Mouse (Mus musculus) liver, adult 2 months (tissue): Measurements from ENCODE around the gene Eif4a3. TPM values are rescaled to one million over a fixed set of nuclear protein-coding genes. Genes with fewer than 3 reads are reported as not detected.
A peak's percentile ranks its signal among the peaks of the same experiment; 100 is the strongest.

ENCODE experiments used
- DNase-seq: peaks from one replicate; pipeline ENCODE4 v3.0.0-alpha.2; 2011; ENCODE audit warnings: low read depth, low spot score; ENCODE audit errors: extremely low read depth
- H3K27ac ChIP-seq: fragments of 200-500 bp; replicated peaks from 2 replicates; pipeline ENCODE4 v1.5.1; 2012; ENCODE audit warnings: low read depth, mild to moderate bottlenecking, control low read depth, inconsistent platforms, low read length; ENCODE audit not compliant: insufficient read depth
- H3K27me3 ChIP-seq: fragments of 200-500 bp; 2 replicates; pipeline ENCODE4 v1.6.1; 2012; ENCODE audit warnings: mild to moderate bottlenecking, moderate library complexity, low read length, inconsistent platforms; ENCODE audit not compliant: control insufficient read depth, insufficient read depth
- H3K36me3 ChIP-seq: fragments of 200-500 bp; 2 replicates; pipeline ENCODE4 v1.6.1; 2012; ENCODE audit warnings: low read length, inconsistent platforms; ENCODE audit not compliant: control insufficient read depth, insufficient read depth
- H3K4me1 ChIP-seq: fragments of 200-500 bp; 2 replicates; pipeline ENCODE4 v1.6.1; 2011; ENCODE audit warnings: low read length; ENCODE audit not compliant: control insufficient read depth, insufficient read depth
- H3K4me3 ChIP-seq: fragments of 200-500 bp; 2 replicates; pipeline ENCODE4 v1.5.1; 2011; ENCODE audit warnings: low read depth, mild to moderate bottlenecking, control low read depth, low read length, moderate library complexity; ENCODE audit not compliant: insufficient read depth
- H3K79me2 ChIP-seq: fragments of 200-500 bp; 2 replicates; pipeline ENCODE4 v1.6.1; 2012; ENCODE audit warnings: inconsistent platforms, mild to moderate bottlenecking, low read length, moderate library complexity; ENCODE audit not compliant: control insufficient read depth, insufficient read depth
- H3K9ac ChIP-seq: fragments of 200-500 bp; 2 replicates; pipeline ENCODE4 v1.6.1; 2012; ENCODE audit warnings: low read depth, mild to moderate bottlenecking, control low read depth, inconsistent platforms, low read length
- CTCF ChIP-seq: fragments of 200-500 bp; IDR thresholded peaks from 2 replicates; pipeline ENCODE4 v1.5.1; 2011; ENCODE audit warnings: low read depth, low read length, control low read depth
- POLR2A ChIP-seq: fragments of 200-500 bp; IDR thresholded peaks from 2 replicates; pipeline ENCODE4 v1.6.1; 2011; ENCODE audit warnings: low read length, control low read depth; ENCODE audit not compliant: insufficient read depth; ENCODE audit errors: extremely low read depth
- WGBS: fragments of 180-500 bp; shearing (Covaris S2); methylation state at CpG from one replicate; pipeline ENCODE4 v1.1.7; 2018; 5-methylcytosine and 5-hydroxymethylcytosine counted together
- polyA plus RNA-seq: library from polyadenylated mRNA; depleted of rRNA; stranded (reverse); fragments of >200 nt; gene quantifications from 2 replicates; pipeline ENCODE4 v1.2.3, GENCODE M21; 2012
- total RNA-seq: library from RNA; depleted of rRNA; stranded (reverse); fragments of >200 nt; gene quantifications from 2 replicates; pipeline ENCODE4 v1.2.3, GENCODE M21; 2014

Eif4a3 gene
- total and polyA plus RNA-seq, 2 experiments: 57.3 to 61.5 TPM

DNA sequence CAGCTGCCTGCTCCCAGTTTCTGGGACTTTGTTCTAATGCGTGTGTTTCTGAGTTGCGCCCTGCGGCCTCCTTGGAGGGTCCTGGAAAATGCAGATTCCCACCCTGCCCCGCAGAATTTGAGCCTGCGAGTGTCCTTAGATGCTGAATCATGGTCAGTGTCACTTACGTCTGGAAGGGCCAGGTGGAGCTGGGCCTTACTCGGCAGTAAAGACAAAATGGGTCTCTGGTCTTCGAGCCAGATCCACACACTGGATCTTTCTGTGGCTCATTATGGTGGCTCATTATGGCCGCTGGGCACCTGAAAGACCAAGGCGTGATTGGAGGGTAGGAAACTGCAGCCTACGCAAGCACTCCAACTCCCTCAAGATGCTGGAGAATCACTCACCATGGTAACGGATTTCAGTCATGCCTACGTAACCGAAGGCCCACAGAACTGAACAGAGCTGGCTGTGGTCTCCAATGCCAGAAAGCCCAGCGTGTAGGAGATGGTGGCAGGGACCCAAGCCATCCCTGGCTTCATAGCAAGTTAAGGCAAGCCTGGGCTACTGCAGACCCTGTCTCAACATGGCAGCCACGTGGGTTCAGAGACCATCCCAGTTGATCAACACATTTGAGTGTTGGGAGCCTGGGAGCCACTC is 31.2 kb downstream of the Eif4a3 start:
- Histone ChIP-seq H3K36me3 (no peaks in the 10 kb centered on the region; the same call in 1 of the 2 replicates), H3K4me1 (peaks cover 4% of the 10 kb centered on the region; the same call in 1 of the 2 replicates), H3K27me3 (no peaks in the 10 kb centered on the region), H3K9ac (peak overlapping the region; percentile 2; the same call in 1 of the 2 replicates), H3K4me3 (no peak overlapping the region; the same call in 1 of the 2 replicates), H3K27ac (peak overlapping the region; percentile 35), H3K79me2 (no peaks in the 10 kb centered on the region)
- TF ChIP-seq POLR2A (no peak), CTCF (no peak)
- DNase-seq: peak; percentile 18
- 76% methylated on average over 16 of the region's 16 CpGs for WGBS

DNA sequence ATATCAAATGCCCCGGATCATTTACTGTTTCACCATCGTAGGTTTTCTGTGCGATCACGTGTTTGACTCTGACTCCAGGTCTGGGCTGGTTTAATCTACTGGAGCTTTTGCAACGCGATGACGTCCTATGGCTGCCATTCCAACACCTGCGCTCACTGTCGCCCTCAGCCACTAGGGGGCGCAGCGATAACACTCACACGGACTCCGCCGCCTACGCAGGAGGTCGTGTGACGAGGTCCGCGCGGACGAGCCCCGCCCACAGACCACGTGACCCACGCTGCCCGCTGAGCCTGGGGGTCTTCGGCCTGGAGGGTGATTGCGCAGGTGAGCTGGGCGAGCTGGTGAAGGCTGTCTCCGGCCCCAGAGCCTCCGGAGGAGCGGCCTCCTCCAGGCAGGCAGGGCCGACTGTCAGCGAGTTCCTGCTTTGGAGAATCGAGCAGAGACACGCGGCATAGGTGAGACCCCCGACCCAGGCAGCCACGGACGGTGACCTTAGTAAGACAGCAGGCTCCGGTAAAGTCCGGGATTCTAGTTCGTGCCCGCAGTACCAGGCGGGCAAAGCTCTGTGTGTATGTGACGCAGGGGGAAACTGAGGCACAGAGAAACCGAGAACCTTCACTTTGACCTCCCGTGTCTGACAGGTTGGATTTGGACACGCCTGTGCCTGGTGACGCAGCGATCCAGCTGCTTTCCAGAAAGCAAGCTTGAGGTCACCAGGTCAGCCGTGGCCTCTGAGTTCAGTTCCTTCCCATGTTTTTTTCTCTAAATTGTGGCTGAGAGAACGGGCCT is 31.9 kb downstream of the Eif4a3 start, which contains the start of gene Gaa:
Gene Gaa, plus strand, starts transcription at position 120 of the 789 bp plus-strand sequence.
- WGBS: under 1% methylated on average over 52 of the region's 52 CpGs
- TF ChIP-seq CTCF (peak; percentile 99), POLR2A (0 out of 2 replicates have a peak, but pooled peaks have one; percentile 17)
- Histone ChIP-seq H3K4me3 (peak within 1 kb of the TSS; percentile 78), H3K27ac (peak within 1 kb of the TSS; percentile 91), H3K4me1 (peaks cover 4% of the 10 kb centered on the region; the same call in 1 of the 2 replicates), H3K27me3 (no peaks in the 10 kb centered on the region), H3K36me3 (no peaks in the 10 kb centered on the region), H3K9ac (peak within 1 kb of the TSS; percentile 88), H3K79me2 (no peaks in the 10 kb centered on the region)
- DNase-seq: peak; percentile 92

- no peaks in the 10 kb centered on the region for H3K79me2 ChIP-seq
- DNase-seq: peak; percentile 96
- H3K9ac ChIP-seq: no peak overlapping the region; the same call in 1 of the 2 replicates
- TF ChIP-seq CTCF: no peak
- no peak for TF ChIP-seq POLR2A
- no peaks in the 10 kb centered on the region for H3K36me3 ChIP-seq
- H3K4me3 ChIP-seq: no peak overlapping the region
- WGBS: 9% methylated on average over 6 of the region's 6 CpGs
- peak overlapping the region; percentile 91 for H3K27ac ChIP-seq
- peaks cover 4% of the 10 kb centered on the region; the same call in 1 of the 2 replicates for H3K4me1 ChIP-seq
- no peaks in the 10 kb centered on the region for H3K27me3 ChIP-seq
These were observed 32.6 kb downstream of the Eif4a3 start for GRCm38 (mm10) chr11:119267241-119267674.

DNA sequence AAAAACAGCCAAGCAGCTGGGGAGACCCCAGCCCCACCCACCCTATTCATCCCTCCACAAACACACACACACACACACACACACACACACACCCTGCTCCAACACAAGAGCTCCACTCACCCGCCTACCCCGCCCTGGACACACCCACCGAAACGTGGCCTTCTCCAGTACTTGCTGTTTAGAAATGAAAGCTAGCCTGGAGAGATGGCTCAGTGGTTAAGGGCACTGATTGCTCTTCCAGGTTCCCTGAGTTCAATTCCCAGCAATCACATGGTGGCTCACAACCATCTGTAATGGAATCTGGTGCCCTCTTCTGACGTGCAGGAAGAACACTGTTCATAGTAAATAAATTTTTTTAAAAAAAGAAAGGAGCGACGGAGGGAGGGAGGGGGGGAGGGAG is 34.1 kb downstream of the Eif4a3 start:
- Histone ChIP-seq H3K36me3 (no peaks in the 10 kb centered on the region), H3K9ac (no peak overlapping the region), H3K27me3 (no peaks in the 10 kb centered on the region), H3K4me3 (no peak overlapping the region), H3K79me2 (no peaks in the 10 kb centered on the region), H3K27ac (no peak overlapping the region), H3K4me1 (peaks cover 4% of the 10 kb centered on the region; the same call in 1 of the 2 replicates)
- no peak for DNase-seq
- 82% methylated on average over 7 of the region's 7 CpGs for WGBS
- TF ChIP-seq CTCF (no peak), POLR2A (no peak)

GRCm38 (mm10) chr11:119264413-119264812 is 35.5 kb downstream of the Eif4a3 start:
- H3K79me2 ChIP-seq: no peaks in the 10 kb centered on the region
- H3K9ac ChIP-seq: no peak overlapping the region
- TF ChIP-seq POLR2A (no peak), CTCF (no peak)
- no peaks in the 10 kb centered on the region for H3K27me3 ChIP-seq
- no peak for DNase-seq
- 93% methylated on average over 13 of the region's 13 CpGs for WGBS
- H3K4me3 ChIP-seq: no peak overlapping the region
- H3K4me1 ChIP-seq: peaks cover 4% of the 10 kb centered on the region; the same call in 1 of the 2 replicates
- H3K36me3 ChIP-seq: no peaks in the 10 kb centered on the region
- H3K27ac ChIP-seq: no peak overlapping the region

DNA sequence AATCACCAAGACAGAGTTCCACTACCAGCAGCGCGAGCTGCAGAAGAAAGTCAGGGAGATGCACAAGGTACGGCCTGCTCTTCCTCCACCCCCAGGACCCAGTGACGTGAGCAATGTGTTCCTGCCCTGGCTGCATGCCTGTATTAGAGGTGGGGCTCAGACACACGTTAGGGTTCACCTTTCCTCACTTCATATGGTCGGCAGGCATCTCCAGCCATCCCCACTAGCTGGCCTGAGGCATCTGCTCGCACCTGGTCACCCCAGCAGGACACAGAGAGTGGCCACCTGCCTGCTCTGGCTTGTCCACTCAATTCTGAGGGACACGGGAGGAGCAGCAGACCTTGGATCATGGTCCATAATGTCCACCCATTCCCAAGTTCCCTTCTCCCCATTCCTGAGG is 39.9 kb downstream of the Eif4a3 start:
- no peak for DNase-seq
- 90% methylated on average over 8 of the region's 8 CpGs for WGBS
- H3K27me3 ChIP-seq: no peaks in the 10 kb centered on the region
- 0 out of 2 replicates have a peak, but pooled peaks cover 2% of the 10 kb centered on the region for H3K4me1 ChIP-seq
- no peak for TF ChIP-seq CTCF
- TF ChIP-seq POLR2A: no peak
- H3K9ac ChIP-seq: no peak overlapping the region
- H3K36me3 ChIP-seq: no peaks in the 10 kb centered on the region
- H3K79me2 ChIP-seq: no peaks in the 10 kb centered on the region
- H3K27ac ChIP-seq: no peak overlapping the region
- H3K4me3 ChIP-seq: no peak overlapping the region
